Mouse (Mus musculus) layer of hippocampus, postnatal 25 days (tissue): ENCODE measurements around the gene Aldh4a1. TPM values are rescaled to one million over a fixed set of nuclear protein-coding genes. Genes with fewer than 3 reads are reported as not detected.

ENCODE experiments used
- DNase-seq, 2 experiments: peaks; one replicate each; pipeline ENCODE4 v3.0.0; 2022; ENCODE audit warnings: mixed read lengths in 2 of 2, low spot score in 1 of 2; ENCODE audit errors: extremely low spot score in 1 of 2
- total RNA-seq, 2 experiments: library from RNA; stranded (reverse); gene quantifications; 2 replicates each; pipeline ENCODE4 v1.2.3; 2021

The Aldh4a1 gene
- total RNA-seq, 2 experiments from 2014 or later = 18.0 to 20.2 TPM

- no peak for DNase-seq
Measured at GRCm38 (mm10) chr4:139617001-139617364, 5.7 kb upstream of the Aldh4a1 start.

GRCm38 (mm10) chr4:139619765-139620164 lies 2.9 kb upstream of the Aldh4a1 start:
- DNase-seq = no peak

GRCm38 (mm10) chr4:139623434-139624115 lies 909 bp downstream of the Aldh4a1 start:
- no peak for DNase-seq

- no peak for DNase-seq
Measured at GRCm38 (mm10) chr4:139624116-139624489, 1.4 kb downstream of the Aldh4a1 start.

- DNase-seq = peak in 1 of 2 experiments; percentile 23
Measured at GRCm38 (mm10) chr4:139624706-139625105, 2.0 kb downstream of the Aldh4a1 start.

GRCm38 (mm10) chr4:139627361-139627760 lies 4.7 kb downstream of the Aldh4a1 start:
- no peak for DNase-seq

- no peak for DNase-seq
Measured at GRCm38 (mm10) chr4:139630171-139630570, 7.5 kb downstream of the Aldh4a1 start.

- DNase-seq = no peak
Measured at GRCm38 (mm10) chr4:139631141-139631540, 8.5 kb downstream of the Aldh4a1 start.

GRCm38 (mm10) chr4:139631569-139632253 lies 9.0 kb downstream of the Aldh4a1 start:
- no peak for DNase-seq

- DNase-seq = no peak
Measured at GRCm38 (mm10) chr4:139632254-139632580, 9.6 kb downstream of the Aldh4a1 start.

GRCm38 (mm10) chr4:139636373-139636772 lies 13.7 kb downstream of the Aldh4a1 start:
- peak; percentile 74 to 94 for DNase-seq

GRCm38 (mm10) chr4:139637847-139638246 lies 15.2 kb downstream of the Aldh4a1 start:
- DNase-seq = no peak

- DNase-seq = no peak
Measured at GRCm38 (mm10) chr4:139638356-139638755, 15.7 kb downstream of the Aldh4a1 start.

- DNase-seq = no peak
Measured at GRCm38 (mm10) chr4:139639801-139640200, 17.1 kb downstream of the Aldh4a1 start.

- no peak for DNase-seq
Measured at GRCm38 (mm10) chr4:139640333-139640732, 17.7 kb downstream of the Aldh4a1 start.

GRCm38 (mm10) chr4:139640775-139641174 lies 18.1 kb downstream of the Aldh4a1 start:
- DNase-seq = no peak

GRCm38 (mm10) chr4:139641829-139642425 lies 19.3 kb downstream of the Aldh4a1 start:
- no peak for DNase-seq

GRCm38 (mm10) chr4:139643972-139644371 lies 21.3 kb downstream of the Aldh4a1 start:
- peak; percentile 82 to 93 for DNase-seq

GRCm38 (mm10) chr4:139646916-139647315 lies 24.2 kb downstream of the Aldh4a1 start:
- no peak for DNase-seq

- no peak for DNase-seq
Measured at GRCm38 (mm10) chr4:139650086-139650743, 27.5 kb downstream of the Aldh4a1 start.

GRCm38 (mm10) chr4:139650907-139651306 lies 28.2 kb downstream of the Aldh4a1 start:
- DNase-seq = no peak
